Mouse (Mus musculus): ENCODE measurements around the gene Muc3. TPM values are rescaled to one million over a fixed set of nuclear protein-coding genes. Genes with fewer than 3 reads are reported as not detected.

Muc3 gene
- total and polyA plus RNA-seq, 3 experiments, result not detected

DNA sequence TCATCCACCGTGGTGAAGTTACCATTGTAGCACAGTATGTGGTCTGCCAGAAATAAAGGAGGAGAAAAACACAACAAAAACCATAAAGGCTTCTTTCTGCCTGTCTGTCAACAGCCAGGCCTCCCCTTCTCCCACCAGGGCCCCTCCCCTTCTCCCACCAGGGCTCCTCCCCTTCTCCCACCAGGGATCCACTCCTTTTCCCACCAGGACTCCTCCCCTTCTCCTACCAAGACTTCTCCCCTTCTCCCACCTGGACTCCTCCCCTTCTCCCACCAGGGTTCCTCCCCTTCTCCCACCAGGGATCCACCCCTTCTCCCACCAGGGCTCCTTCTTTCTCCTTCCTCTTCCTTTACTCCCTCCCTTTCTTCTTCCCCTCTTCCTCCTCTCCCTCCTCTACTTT, 23.5 kb upstream of the Muc3 start:
- Histone ChIP-seq H3K27me3 (ENCODE audit: control insufficient read depth in 1 of 2, insufficient read depth in 2 of 2, low read length in 2 of 2) (peaks cover 4 to 5% of the 10 kb centered on the region in 2 experiments; a peak in 2 of 4 replicates), H3K9me3 (replicated peaks; ENCODE audit: insufficient read depth, low read length) (no peaks in the 10 kb centered on the region), H3K4me1 (ENCODE audit: control insufficient read depth in 1 of 2, insufficient read depth in 2 of 2, low read length in 2 of 2) (peaks cover 0 to 9% of the 10 kb centered on the region in 2 experiments; a peak in 1 of 4 replicates), H3K79me2 (ENCODE audit: control insufficient read depth, insufficient read depth, low read length, poor library complexity) (no peaks in the 10 kb centered on the region), H3K36me3 (ENCODE audit: control insufficient read depth in 1 of 2, insufficient read depth in 2 of 2, low read length in 2 of 2) (0 out of 4 replicates have a peak, but pooled peaks cover 0 to 2% of the 10 kb centered on the region in 2 experiments), H3K27ac (ENCODE audit: control insufficient read depth, low read depth, low read length) (no peak overlapping the region), H3K4me3 (ENCODE audit: control insufficient read depth in 1 of 2, insufficient read depth in 1 of 2, low read depth in 2 of 2, low read length in 2 of 2) (no peak overlapping the region), H3K9ac (ENCODE audit: control insufficient read depth, low read depth, low read length, poor library complexity, severe bottlenecking) (no peak overlapping the region)
- DNase-seq (ENCODE audit: low read depth, low spot score), result no peak
- TF ChIP-seq CTCF (IDR thresholded peaks at IDR 0.05 in 2 of 3, conservative IDR thresholded peaks at IDR 0.05 in 1 of 3; ENCODE audit: control insufficient read depth in 1 of 3, insufficient read depth in 1 of 3, low read depth in 2 of 3, low read length in 3 of 3, poor library complexity in 1 of 3, severe bottlenecking in 1 of 3) (no peak), ZNF384 (IDR thresholded peaks at IDR 0.05; ENCODE audit: low read depth, low read length) (no peak), KAT2A (conservative IDR thresholded peaks at IDR 0.05; ENCODE audit: low read depth, low read length) (no peak), ZMIZ1 (IDR thresholded peaks at IDR 0.05; ENCODE audit: low read depth, low read length) (no peak), HCFC1 (IDR thresholded peaks at IDR 0.05; ENCODE audit: low read depth, low read length) (no peak), MXI1 (IDR thresholded peaks at IDR 0.05; ENCODE audit: low read depth, low read length) (no peak), USF1 (IDR thresholded peaks at IDR 0.05; ENCODE audit: low read depth, low read length) (no peak), RAD21 (IDR thresholded peaks at IDR 0.05; ENCODE audit: low read depth, low read length) (no peak)

GRCm38 (mm10) chr5:137171478-137171877, 22.4 kb upstream of the Muc3 start:
- Histone ChIP-seq H3K9me3 (replicated peaks; ENCODE audit: insufficient read depth, low read length) (no peaks in the 10 kb centered on the region), H3K36me3 (ENCODE audit: control insufficient read depth in 1 of 2, insufficient read depth in 2 of 2, low read length in 2 of 2) (0 out of 4 replicates have a peak, but pooled peaks cover 0 to 2% of the 10 kb centered on the region in 2 experiments), H3K4me3 (ENCODE audit: control insufficient read depth in 1 of 2, insufficient read depth in 1 of 2, low read depth in 2 of 2, low read length in 2 of 2) (no peak overlapping the region), H3K9ac (ENCODE audit: control insufficient read depth, low read depth, low read length, poor library complexity, severe bottlenecking) (no peak overlapping the region), H3K27ac (ENCODE audit: control insufficient read depth, low read depth, low read length) (no peak overlapping the region), H3K4me1 (ENCODE audit: control insufficient read depth in 1 of 2, insufficient read depth in 2 of 2, low read length in 2 of 2) (peaks cover 0 to 9% of the 10 kb centered on the region in 2 experiments; a peak in 1 of 4 replicates), H3K79me2 (ENCODE audit: control insufficient read depth, insufficient read depth, low read length, poor library complexity) (no peaks in the 10 kb centered on the region), H3K27me3 (ENCODE audit: control insufficient read depth in 1 of 2, insufficient read depth in 2 of 2, low read length in 2 of 2) (peaks cover 0 to 2% of the 10 kb centered on the region in 2 experiments; a peak in 1 of 4 replicates)
- TF ChIP-seq SMC3 (IDR thresholded peaks at IDR 0.05; ENCODE audit: low read depth, low read length), result no peak
- no peak for TF ChIP-seq MAX (IDR thresholded peaks at IDR 0.05; ENCODE audit: low read length)
- TF ChIP-seq USF1 (IDR thresholded peaks at IDR 0.05; ENCODE audit: low read depth, low read length), result no peak
- no peak for TF ChIP-seq EP300 (IDR thresholded peaks at IDR 0.05; ENCODE audit: low read depth in 1 of 2, low read length in 2 of 2)
- TF ChIP-seq TBP (IDR thresholded peaks at IDR 0.05; ENCODE audit: low read depth, low read length), result no peak
- TF ChIP-seq MXI1 (IDR thresholded peaks at IDR 0.05; ENCODE audit: low read depth, low read length), result no peak
- no peak for TF ChIP-seq POLR2AphosphoS5 (IDR thresholded peaks at IDR 0.05; ENCODE audit: borderline replicate concordance, low read depth, low read length)
- no peak for TF ChIP-seq CTCF (IDR thresholded peaks at IDR 0.05 in 2 of 3, conservative IDR thresholded peaks at IDR 0.05 in 1 of 3; ENCODE audit: control insufficient read depth in 1 of 3, insufficient read depth in 1 of 3, low read depth in 2 of 3, low read length in 3 of 3, poor library complexity in 1 of 3, severe bottlenecking in 1 of 3)
- no peak for TF ChIP-seq CHD2 (IDR thresholded peaks at IDR 0.05; ENCODE audit: low read length)
- TF ChIP-seq ZMIZ1 (IDR thresholded peaks at IDR 0.05; ENCODE audit: low read depth, low read length), result no peak
- no peak for TF ChIP-seq UBTF (IDR thresholded peaks at IDR 0.05; ENCODE audit: borderline replicate concordance, insufficient read depth, low read depth, low read length)
- TF ChIP-seq TAL1 (IDR thresholded peaks at IDR 0.05; ENCODE audit: low read length), result no peak
- no peak for TF ChIP-seq CHD1 (IDR thresholded peaks at IDR 0.05; ENCODE audit: low read depth, low read length)
- no peak for TF ChIP-seq KAT2A (conservative IDR thresholded peaks at IDR 0.05; ENCODE audit: low read depth, low read length)
- no peak for TF ChIP-seq BHLHE40 (IDR thresholded peaks at IDR 0.05; ENCODE audit: borderline replicate concordance, low read depth, low read length)
- no peak for DNase-seq (ENCODE audit: low read depth, low spot score)

Data from MEL (cell line).